Mouse (Mus musculus) intestine, embryonic 16.5 days (tissue): ENCODE measurements around the gene 1190002N15Rik. TPM values are rescaled to one million over a fixed set of nuclear protein-coding genes. Genes with fewer than 3 reads are reported as not detected.

Source experiments
- ATAC-seq: fragments of 200-750 bp; cut with Nextera tagmentation; 2 replicates; pipeline ENCODE4 v1.8.0; 2017; ENCODE audit warnings: moderate TSS enrichment, moderate library complexity
- H3K27ac ChIP-seq: fragments of 300-500 bp; sonication (generic); 2 replicates; pipeline ENCODE4 v1.5.1; 2014; ENCODE audit warnings: mild to moderate bottlenecking, low read length
- H3K27me3 ChIP-seq: fragments of 300-500 bp; sonication (generic); replicated peaks from 2 replicates; pipeline ENCODE4 v1.6.1; 2014; ENCODE audit warnings: low read length, control low read depth, mixed read lengths; ENCODE audit not compliant: control insufficient read depth, insufficient read depth
- H3K36me3 ChIP-seq: fragments of 300-500 bp; sonication (generic); 2 replicates; pipeline ENCODE4 v1.6.1; 2014; ENCODE audit warnings: low read length, control low read depth; ENCODE audit not compliant: control insufficient read depth, insufficient read depth
- H3K4me1 ChIP-seq: fragments of 300-500 bp; sonication (generic); 2 replicates; pipeline ENCODE4 v1.6.1; 2014; ENCODE audit warnings: low read length, control low read depth, mixed read lengths; ENCODE audit not compliant: control insufficient read depth, insufficient read depth
- H3K4me2 ChIP-seq: fragments of 300-500 bp; sonication (generic); 2 replicates; pipeline ENCODE4 v1.6.1; 2014; ENCODE audit warnings: low read depth, low read length, control low read depth
- H3K4me3 ChIP-seq: fragments of 300-500 bp; sonication (generic); 2 replicates; pipeline ENCODE4 v1.5.1; 2014; ENCODE audit warnings: mild to moderate bottlenecking, low read length
- H3K9ac ChIP-seq: fragments of 300-500 bp; sonication (generic); 2 replicates; pipeline ENCODE4 v1.6.1; 2014; ENCODE audit warnings: low read depth, low read length
- H3K9me3 ChIP-seq: fragments of 300-500 bp; sonication (generic); 2 replicates; pipeline ENCODE4 v1.6.1; 2016; ENCODE audit warnings: low read length, control low read depth; ENCODE audit not compliant: control insufficient read depth
- WGBS: fragments of 180-500 bp; shearing (Covaris S2); extraction: QIAGEN DNeasy Blood & Tissue Kit; methylation state at CpG from one replicate; pipeline ENCODE4 v1.1.7; 2014; 5-methylcytosine and 5-hydroxymethylcytosine counted together
- polyA plus RNA-seq: library from polyadenylated mRNA; unstranded; fragments of >200 nt; fragmentation: Nextera tagmentation; extraction: Ambion mirVana; gene quantifications from 2 replicates; pipeline ENCODE4 v1.2.1, GENCODE M21; 2015

The 1190002N15Rik gene
- polyA plus RNA-seq, 1 experiment from 2014 or later, result 3.5 TPM

DNA sequence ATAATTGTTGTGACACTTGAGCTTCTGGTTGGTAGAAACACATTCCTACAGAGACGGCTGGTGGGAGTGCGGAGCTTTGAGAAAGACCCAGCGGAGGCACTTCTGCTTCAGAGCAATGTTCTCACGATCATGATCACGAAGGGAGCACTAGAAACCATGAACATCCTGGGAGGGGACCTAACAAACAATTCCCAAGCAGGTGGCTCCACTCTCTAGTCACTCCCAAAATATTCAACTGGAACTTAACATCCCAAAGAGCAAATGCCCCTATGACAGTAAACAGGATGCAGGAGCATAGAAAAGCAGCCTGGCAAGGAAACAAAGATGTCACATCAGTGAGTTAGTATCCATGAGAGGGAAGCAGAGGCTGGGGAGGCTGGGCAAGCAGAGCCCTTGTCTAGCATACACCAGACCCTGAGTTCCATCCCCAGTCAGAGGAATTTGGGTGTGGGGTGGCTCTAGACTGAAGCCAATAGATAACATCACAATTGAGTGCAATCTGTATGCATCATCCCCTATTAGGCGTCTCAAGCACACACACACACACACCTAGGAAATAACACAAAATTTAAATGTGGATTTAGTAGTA, 54.5 kb downstream of the 1190002N15Rik start:
- Histone ChIP-seq H3K27me3 (no peaks in the 10 kb centered on the region), H3K4me3 (no peak overlapping the region), H3K9me3 (no peaks in the 10 kb centered on the region), H3K36me3 (no peaks in the 10 kb centered on the region), H3K9ac (no peak overlapping the region), H3K4me1 (no peaks in the 10 kb centered on the region), H3K4me2 (no peak overlapping the region), H3K27ac (no peak overlapping the region)
- WGBS, result 61% methylated on average over 6 of the region's 6 CpGs
- no peak for ATAC-seq

DNA sequence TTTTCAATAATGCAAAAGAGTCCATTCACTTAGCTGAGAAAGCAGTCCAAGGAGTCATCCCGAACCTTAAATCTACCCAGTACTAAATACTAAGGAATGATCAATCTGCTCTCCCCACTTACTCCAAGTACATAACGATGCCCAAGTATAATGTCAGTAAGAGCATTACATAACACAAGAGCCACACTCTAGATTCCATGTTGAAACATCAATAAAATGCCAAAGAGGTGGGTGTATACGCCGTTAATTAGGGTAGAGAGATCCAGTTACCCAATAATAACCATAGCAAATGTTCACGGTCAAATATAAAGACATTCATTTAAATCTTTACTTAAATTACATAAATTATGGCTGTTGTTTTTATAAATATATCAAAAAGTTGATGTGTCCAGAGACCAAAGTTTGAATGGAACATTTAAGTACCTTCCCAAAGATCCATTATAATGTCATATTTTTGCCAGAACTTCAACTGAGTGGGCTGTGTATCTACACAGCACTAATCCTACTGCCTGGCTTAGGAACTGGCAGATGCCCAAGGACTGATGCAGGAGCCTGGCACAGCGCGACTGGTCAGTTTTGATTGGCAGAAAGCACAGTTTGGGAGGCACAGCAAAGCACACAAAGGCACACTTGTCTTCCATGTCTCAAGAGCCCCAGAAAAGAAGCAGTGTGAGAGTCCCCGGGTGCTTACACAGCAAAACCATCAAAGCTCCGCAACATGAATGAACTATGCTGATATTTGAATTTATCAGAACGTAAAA, 55.5 kb downstream of the 1190002N15Rik start:
- no peak for ATAC-seq

DNA sequence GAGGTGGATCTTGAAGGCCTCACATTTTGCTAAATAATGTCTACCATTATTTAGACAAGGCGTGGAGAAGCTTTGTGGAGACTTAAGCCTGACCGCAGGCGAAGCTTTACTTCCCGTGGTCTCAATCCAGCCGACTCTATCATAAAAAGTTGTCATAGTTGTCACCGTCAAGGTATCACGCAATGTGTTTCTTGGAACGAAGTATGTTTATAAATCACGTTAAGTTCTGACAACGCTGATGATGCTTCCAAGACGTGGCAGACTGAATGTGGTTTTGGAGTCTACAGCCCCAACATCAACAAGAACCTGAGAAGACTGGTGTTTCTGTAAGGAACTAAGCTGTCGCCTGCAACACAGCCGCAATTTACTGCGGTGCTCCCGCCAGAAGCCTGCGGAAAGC, 56.8 kb downstream of the 1190002N15Rik start:
- no peaks in the 10 kb centered on the region for H3K4me1 ChIP-seq
- H3K36me3 ChIP-seq, result no peaks in the 10 kb centered on the region
- no peak overlapping the region for H3K4me2 ChIP-seq
- no peaks in the 10 kb centered on the region for H3K9me3 ChIP-seq
- no peak overlapping the region for H3K27ac ChIP-seq
- no peak overlapping the region for H3K4me3 ChIP-seq
- WGBS, result 83% methylated on average over 16 of the region's 16 CpGs
- no peak for ATAC-seq
- no peak overlapping the region for H3K9ac ChIP-seq
- no peaks in the 10 kb centered on the region for H3K27me3 ChIP-seq

More for the DNA sequence above, 55.5 kb downstream of the 1190002N15Rik start:
- 79% methylated on average over 10 of the region's 10 CpGs for WGBS
- Histone ChIP-seq H3K4me2 (no peak overlapping the region), H3K36me3 (no peaks in the 10 kb centered on the region), H3K9me3 (no peaks in the 10 kb centered on the region), H3K27ac (no peak overlapping the region), H3K4me1 (no peaks in the 10 kb centered on the region), H3K27me3 (no peaks in the 10 kb centered on the region), H3K9ac (no peak overlapping the region), H3K4me3 (no peak overlapping the region)

DNA sequence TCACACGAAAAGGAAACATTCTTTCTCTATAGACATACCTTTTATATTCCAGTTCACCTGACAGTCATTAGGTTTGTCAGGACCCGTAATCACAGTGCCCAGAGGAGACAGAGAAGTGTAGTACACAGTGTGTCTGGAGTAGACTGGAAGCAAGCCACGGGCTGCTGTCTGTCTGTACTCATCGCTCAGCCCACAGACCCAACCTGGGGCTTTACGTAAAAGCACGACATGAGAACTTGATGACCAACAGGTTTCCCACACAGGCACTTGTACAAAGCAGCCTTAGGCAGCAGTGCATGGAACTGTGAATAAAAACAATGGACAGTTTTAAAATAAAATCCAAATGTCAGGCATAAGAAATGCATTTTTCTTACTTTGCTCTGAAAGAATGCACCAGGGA, 58.5 kb downstream of the 1190002N15Rik start:
- Histone ChIP-seq H3K36me3 (no peaks in the 10 kb centered on the region), H3K9ac (no peak overlapping the region), H3K9me3 (no peaks in the 10 kb centered on the region), H3K4me1 (no peaks in the 10 kb centered on the region), H3K27ac (no peak overlapping the region), H3K27me3 (no peaks in the 10 kb centered on the region), H3K4me3 (no peak overlapping the region), H3K4me2 (no peak overlapping the region)
- 84% methylated on average over 6 of the region's 6 CpGs for WGBS
- ATAC-seq, result no peak

DNA sequence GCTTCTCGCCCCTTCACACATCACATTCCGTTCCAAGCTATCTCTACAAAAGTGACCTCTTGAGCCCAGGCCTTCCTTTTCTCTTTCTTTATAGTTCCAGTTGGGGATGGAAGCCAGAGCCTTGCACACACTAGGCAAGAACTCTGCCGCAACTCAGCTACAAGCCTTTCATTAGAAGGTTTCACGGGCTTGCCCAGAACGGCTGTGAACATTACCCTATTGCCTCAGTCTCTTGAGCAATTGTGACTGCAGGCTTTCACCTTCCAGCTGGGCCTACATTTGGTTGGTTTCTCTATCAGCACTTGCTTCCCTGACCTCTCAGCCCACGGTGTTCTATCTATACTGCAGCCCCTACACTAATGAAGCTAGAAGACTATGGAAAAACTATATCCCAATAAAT, 58.9 kb downstream of the 1190002N15Rik start:
- whole genome bisulfite sequencing, result 83% methylated on average over 6 of the region's 6 CpGs
- no peaks in the 10 kb centered on the region for H3K36me3 ChIP-seq
- no peak overlapping the region for H3K4me2 ChIP-seq
- no peak overlapping the region for H3K4me3 ChIP-seq
- no peaks in the 10 kb centered on the region for H3K27me3 ChIP-seq
- H3K9ac ChIP-seq, result no peak overlapping the region
- no peaks in the 10 kb centered on the region for H3K9me3 ChIP-seq
- H3K4me1 ChIP-seq, result peaks cover 4% of the 10 kb centered on the region; the same call in 1 of the 2 replicates
- no peak overlapping the region for H3K27ac ChIP-seq
- ATAC-seq, result no peak

DNA sequence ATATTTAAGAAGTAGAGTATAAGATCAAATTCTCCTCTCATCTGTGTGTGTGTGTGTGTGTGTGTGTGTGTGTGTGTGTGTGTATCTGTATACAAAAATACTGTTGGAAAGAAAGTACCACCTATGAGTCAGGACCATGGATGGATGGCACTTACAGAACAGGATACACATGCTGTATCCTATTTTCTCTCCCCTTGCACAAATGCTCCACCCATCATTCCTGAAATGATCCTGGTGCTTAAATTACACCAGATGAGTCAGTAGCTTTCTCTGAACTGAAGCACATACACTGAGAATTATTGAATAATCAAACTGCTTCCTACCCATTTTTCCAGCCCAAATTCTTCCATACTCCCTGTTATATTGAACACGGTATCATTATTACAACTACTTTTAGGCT, 61.9 kb downstream of the 1190002N15Rik start:
- Histone ChIP-seq H3K9ac (no peak overlapping the region), H3K9me3 (no peaks in the 10 kb centered on the region), H3K27ac (no peak overlapping the region), H3K36me3 (no peaks in the 10 kb centered on the region), H3K4me1 (peaks cover 12% of the 10 kb centered on the region), H3K27me3 (no peaks in the 10 kb centered on the region), H3K4me3 (no peak overlapping the region), H3K4me2 (no peak overlapping the region)
- no peak for ATAC-seq
- 96% methylated on average over 1 of the region's 1 CpGs for WGBS

DNA sequence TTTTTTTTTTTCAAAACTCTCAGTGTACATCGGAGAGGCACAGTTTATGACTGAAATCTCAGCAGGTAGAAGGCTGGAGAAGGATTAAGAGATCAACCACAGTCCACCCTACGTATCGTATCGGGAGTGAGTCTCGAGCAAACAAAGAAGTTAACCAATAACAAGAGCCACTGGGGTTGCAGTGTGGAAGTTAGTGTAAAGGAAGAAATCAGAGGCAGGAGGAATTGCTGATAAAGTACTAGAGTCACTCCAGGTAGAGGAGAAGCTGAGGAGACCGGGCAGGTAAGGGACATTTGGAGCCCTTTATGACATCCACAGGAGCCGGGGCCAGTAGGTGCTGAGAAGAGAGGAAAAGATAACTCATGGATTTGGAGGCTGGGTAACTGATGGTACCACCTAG, 64.0 kb downstream of the 1190002N15Rik start:
- Histone ChIP-seq H3K27me3 (no peaks in the 10 kb centered on the region), H3K4me1 (peaks cover 12% of the 10 kb centered on the region), H3K36me3 (no peaks in the 10 kb centered on the region), H3K9ac (no peak overlapping the region), H3K4me3 (no peak overlapping the region), H3K9me3 (no peaks in the 10 kb centered on the region), H3K4me2 (peak overlapping the region; percentile 37; the same call in 1 of the 2 replicates), H3K27ac (no peak overlapping the region)
- 42% methylated on average over 7 of the region's 7 CpGs for WGBS
- peak; percentile 86 for ATAC-seq

DNA sequence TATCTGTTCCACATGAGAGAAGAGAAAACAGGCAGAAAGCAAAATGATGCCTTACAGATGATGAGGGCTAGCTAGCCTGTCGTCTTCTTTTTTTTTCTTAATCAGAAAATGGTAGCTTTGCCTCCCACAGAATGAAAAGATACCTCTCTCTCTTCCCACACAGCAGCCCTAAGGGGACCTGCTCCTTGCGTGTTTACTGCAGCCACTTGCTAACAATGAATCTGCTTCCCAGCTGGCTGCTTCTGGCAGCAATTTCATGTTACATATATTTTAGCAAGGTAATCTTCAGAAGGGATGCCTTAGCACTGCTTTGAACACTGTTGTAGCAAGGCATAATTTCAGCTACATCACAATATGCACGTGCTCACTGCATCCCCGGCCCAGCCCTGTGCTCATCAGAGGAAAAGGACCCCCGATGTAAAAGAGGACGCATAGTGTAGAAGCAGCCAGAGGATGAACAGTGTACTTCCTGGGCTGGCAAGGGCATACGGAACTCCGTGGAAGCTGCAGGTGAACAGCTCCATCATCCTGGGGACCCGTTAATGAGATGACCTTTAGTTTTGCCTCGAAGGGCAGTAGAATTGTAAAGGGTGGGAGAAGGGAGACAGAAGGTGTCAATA, 64.8 kb downstream of the 1190002N15Rik start:
- no peaks in the 10 kb centered on the region for H3K9me3 ChIP-seq
- 47% methylated on average over 10 of the region's 10 CpGs for whole genome bisulfite sequencing
- peaks cover 12% of the 10 kb centered on the region for H3K4me1 ChIP-seq
- H3K36me3 ChIP-seq, result no peaks in the 10 kb centered on the region
- peak overlapping the region; percentile 37 for H3K4me2 ChIP-seq
- no peak overlapping the region for H3K9ac ChIP-seq
- H3K27ac ChIP-seq, result no peak overlapping the region
- H3K4me3 ChIP-seq, result no peak overlapping the region
- ATAC-seq, result peak; percentile 10; the same call in 1 of the 2 replicates
- H3K27me3 ChIP-seq, result no peaks in the 10 kb centered on the region

DNA sequence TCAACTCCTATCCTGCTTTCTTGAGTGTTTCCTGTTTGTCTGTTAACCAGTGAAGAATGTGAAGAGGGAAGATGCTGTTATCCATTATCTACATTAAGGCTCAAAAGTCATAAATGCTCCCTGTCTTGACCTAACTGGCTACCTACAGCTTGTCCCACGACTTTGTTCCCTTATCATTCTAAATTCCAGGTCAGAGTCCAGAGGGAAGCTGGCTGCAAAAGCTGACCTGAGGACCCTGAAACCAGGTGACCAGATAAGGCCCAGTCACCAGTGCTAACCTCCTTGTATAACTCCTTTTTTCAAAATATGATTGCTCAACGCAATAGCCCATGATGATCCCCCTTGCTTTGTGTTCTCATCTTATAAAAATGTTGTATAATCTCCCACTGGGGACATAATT, 66.4 kb downstream of the 1190002N15Rik start:
- Histone ChIP-seq H3K9ac (no peak overlapping the region), H3K9me3 (no peaks in the 10 kb centered on the region), H3K27ac (no peak overlapping the region), H3K27me3 (no peaks in the 10 kb centered on the region), H3K4me3 (no peak overlapping the region), H3K4me1 (peaks cover 12% of the 10 kb centered on the region), H3K4me2 (no peak overlapping the region), H3K36me3 (no peaks in the 10 kb centered on the region)
- ATAC-seq, result peak; percentile 83
- 40% methylated on average over 2 of the region's 2 CpGs for WGBS
